Mouse (Mus musculus): ENCODE measurements around the gene Cdk18.

- TF ChIP-seq CEBPB (IDR thresholded peaks at IDR 0.05; ENCODE audit: low read depth), result no peak
- TF ChIP-seq CTCF (IDR thresholded peaks at IDR 0.05; ENCODE audit: control insufficient read depth, insufficient read depth, insufficient read length), result no peak
These were observed 2.6 kb downstream of the Cdk18 start for GRCm38 (mm10) chr1:132136847-132137246.

All from C2C12 (cell line).